Mouse (Mus musculus): ENCODE data around the gene Bms1. TPM values are rescaled to one million over a fixed set of nuclear protein-coding genes. Genes with fewer than 3 reads are reported as not detected.

The Bms1 gene
- polyA plus RNA-seq, 1 experiment from 2014 or later, result 52.0 TPM

Small RNA genes within 50 kb of the gene (microRNA-seq; reads per million reads assigned to microRNA genes)
- gene Gm25953, result not detected

Other genes starting within 250 kb of the Bms1 start
- 0.38 and 0.49 TPM in 2 replicates for gene Ret, start 221.8 kb downstream of the Bms1 start, polyA plus RNA-seq (2016; fragmentation: Nextera tagmentation; extraction: Ambion mirVana)
- 12.2 and 15.3 TPM in 2 replicates for gene Zfp248, start 36.1 kb upstream of the Bms1 start, polyA plus RNA-seq (2016; fragmentation: Nextera tagmentation; extraction: Ambion mirVana)
- 13.4 and 16.6 TPM in 2 replicates for gene Zfp9, start 59.8 kb upstream of the Bms1 start, polyA plus RNA-seq (2016; fragmentation: Nextera tagmentation; extraction: Ambion mirVana)
- gene Ankrd26, start 142.8 kb upstream of the Bms1 start, polyA plus RNA-seq (2016; fragmentation: Nextera tagmentation; extraction: Ambion mirVana), result 16.1 and 20.5 TPM in 2 replicates